Mouse (Mus musculus): Measurements from ENCODE around the gene Kidins220. TPM values are rescaled to one million over a fixed set of nuclear protein-coding genes. Genes with fewer than 3 reads are reported as not detected.

Gene Kidins220
- polyA plus RNA-seq, 1 experiment from 2014 or later: 89.0 TPM

DNA sequence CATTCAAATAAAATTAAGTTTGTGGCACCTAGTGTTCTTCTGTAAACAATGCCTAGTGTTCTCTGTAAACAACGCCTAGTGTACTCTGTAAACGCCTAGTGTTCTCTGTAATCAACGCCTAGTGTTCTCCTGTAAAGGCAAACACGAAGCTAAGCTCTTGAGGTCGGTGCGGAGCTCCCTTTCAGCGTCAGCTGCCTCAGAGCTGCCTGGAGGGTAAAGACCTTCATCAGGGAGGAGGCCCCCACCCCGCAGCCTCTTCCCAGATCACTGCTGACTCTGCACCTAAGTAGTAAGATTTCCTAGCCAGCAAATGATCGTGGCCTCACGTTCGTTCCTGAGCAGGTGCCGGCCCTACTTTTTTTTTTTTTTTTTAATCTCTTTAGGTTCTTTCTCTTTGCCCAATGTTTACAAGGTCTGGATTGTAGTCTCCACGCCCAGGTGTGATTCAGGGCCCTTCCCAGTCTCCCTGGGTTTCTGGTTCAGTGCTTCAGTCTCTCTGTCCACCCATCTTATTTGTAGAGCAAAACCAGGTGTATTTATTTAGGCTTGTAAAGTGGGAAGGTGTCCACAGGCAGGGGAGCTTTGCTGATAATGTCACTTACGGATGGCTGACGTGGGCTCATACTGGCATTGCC, 37.1 kb downstream of the Kidins220 start:
- H3K36me3 ChIP-seq: peaks cover 84% of the 10 kb centered on the region
- no peak overlapping the region for H3K9ac ChIP-seq (replicated peaks)
- WGBS: 77% methylated on average over 15 of the region's 15 CpGs
- H3K4me3 ChIP-seq: no peak overlapping the region
- no peaks in the 10 kb centered on the region for H3K27me3 ChIP-seq
- H3K27ac ChIP-seq (replicated peaks): no peak overlapping the region
- no peaks in the 10 kb centered on the region for H3K9me3 ChIP-seq
- H3K4me2 ChIP-seq (replicated peaks): no peak overlapping the region
- ATAC-seq (ENCODE audit: low FRiP score, low read depth): no peak
- no peaks in the 10 kb centered on the region for H3K4me1 ChIP-seq

GRCm38 (mm10) chr12:25012555-25013540, 38.1 kb downstream of the Kidins220 start:
- Histone ChIP-seq H3K9me3 (no peaks in the 10 kb centered on the region), H3K27ac (replicated peaks) (no peak overlapping the region), H3K36me3 (peaks cover 84% of the 10 kb centered on the region), H3K9ac (replicated peaks) (no peak overlapping the region), H3K27me3 (no peaks in the 10 kb centered on the region), H3K4me1 (no peaks in the 10 kb centered on the region), H3K4me3 (no peak overlapping the region), H3K4me2 (replicated peaks) (no peak overlapping the region)
- WGBS: 93% methylated on average over 13 of the region's 13 CpGs
- no peak for ATAC-seq (ENCODE audit: low FRiP score, low read depth)

DNA sequence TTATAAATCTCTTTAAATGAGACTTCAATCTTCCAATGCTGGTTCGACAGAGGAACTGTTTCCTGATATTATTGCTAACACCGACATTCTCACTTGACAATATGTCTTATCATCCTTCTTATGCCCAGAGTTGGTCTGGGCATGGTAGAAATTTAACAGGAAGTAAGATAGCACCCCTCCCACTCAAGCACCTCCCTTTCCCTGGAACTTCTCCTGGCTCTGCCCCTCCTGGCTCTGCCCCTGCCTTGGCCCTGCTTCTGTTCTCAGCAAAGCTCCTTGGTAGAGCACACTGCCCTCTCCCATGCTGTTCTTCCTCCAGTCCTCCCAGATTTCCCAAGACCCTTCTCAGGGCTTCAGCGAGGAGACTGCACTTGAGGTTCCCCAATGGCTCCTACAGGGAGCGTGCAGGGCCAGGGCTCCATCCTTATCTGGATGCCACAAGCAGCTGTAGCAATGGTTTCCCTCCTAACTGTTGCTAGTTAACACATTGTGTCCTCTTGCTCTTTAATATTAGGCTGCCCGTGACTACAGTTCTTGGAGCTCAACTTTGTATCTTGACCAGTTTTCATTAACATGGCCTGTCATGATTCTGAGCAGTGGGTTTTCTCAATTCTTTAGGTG, 39.7 kb downstream of the Kidins220 start:
- peaks cover 88% of the 10 kb centered on the region for H3K36me3 ChIP-seq
- no peaks in the 10 kb centered on the region for H3K9me3 ChIP-seq
- WGBS: 94% methylated on average over 5 of the region's 5 CpGs

DNA sequence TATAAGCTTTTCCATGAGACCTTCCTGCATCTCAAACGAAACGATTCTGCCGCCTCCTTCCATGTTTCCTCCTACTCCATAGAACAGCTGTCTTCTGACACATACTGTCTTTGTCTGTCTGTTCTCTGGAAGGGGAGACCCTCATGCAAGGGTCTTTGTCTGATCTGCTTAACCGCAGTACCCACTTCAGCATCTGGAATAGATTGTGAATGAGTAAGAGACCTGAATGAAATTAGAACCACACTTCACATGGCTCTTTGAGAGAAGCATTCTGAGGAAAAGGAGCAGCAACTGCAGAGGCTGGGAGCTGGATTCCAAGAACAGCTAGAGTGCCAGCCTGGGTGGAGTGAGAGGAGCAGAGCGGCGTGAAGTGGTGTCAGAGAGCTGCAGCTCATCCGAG, 40.2 kb downstream of the Kidins220 start:
- no peak overlapping the region for H3K9ac ChIP-seq (replicated peaks)
- no peak overlapping the region for H3K27ac ChIP-seq (replicated peaks)
- no peaks in the 10 kb centered on the region for H3K27me3 ChIP-seq
- WGBS: 93% methylated on average over 7 of the region's 7 CpGs
- no peak for ATAC-seq (ENCODE audit: low FRiP score, low read depth)
- H3K36me3 ChIP-seq: peaks cover 86% of the 10 kb centered on the region
- H3K4me3 ChIP-seq: no peak overlapping the region
- H3K9me3 ChIP-seq: no peaks in the 10 kb centered on the region
- no peaks in the 10 kb centered on the region for H3K4me1 ChIP-seq
- H3K4me2 ChIP-seq (replicated peaks): no peak overlapping the region

More for the DNA sequence above, 39.7 kb downstream of the Kidins220 start:
- Histone ChIP-seq H3K27me3 (no peaks in the 10 kb centered on the region), H3K4me1 (no peaks in the 10 kb centered on the region), H3K4me2 (replicated peaks) (no peak overlapping the region), H3K4me3 (no peak overlapping the region), H3K27ac (replicated peaks) (no peak overlapping the region), H3K9ac (replicated peaks) (no peak overlapping the region)
- no peak for ATAC-seq (ENCODE audit: low FRiP score, low read depth)

DNA sequence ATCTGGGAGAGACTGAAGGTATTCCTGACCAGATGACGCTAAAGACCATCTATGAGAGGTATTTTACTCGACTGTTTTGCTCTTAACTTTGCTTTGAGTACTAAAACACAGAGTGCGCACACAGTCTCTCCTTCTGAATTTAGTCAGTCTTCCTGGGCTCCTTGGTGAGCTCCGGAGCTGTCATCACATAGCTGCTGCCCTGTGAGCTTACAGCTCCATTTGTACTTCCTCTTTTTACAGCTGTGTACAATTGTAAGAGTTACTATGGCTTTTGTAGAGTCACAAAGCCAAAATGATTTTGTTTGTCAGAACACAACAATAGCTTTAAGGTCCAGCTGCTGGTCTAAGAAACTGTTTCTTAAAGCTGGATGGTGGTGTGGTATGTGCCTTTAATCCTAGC, 42.3 kb downstream of the Kidins220 start:
- Histone ChIP-seq H3K4me3 (no peak overlapping the region), H3K36me3 (peaks cover 71% of the 10 kb centered on the region), H3K4me1 (no peaks in the 10 kb centered on the region), H3K4me2 (replicated peaks) (no peak overlapping the region), H3K27me3 (no peaks in the 10 kb centered on the region), H3K27ac (replicated peaks) (no peak overlapping the region), H3K9me3 (no peaks in the 10 kb centered on the region), H3K9ac (replicated peaks) (no peak overlapping the region)
- WGBS: 92% methylated on average over 4 of the region's 4 CpGs
- ATAC-seq (ENCODE audit: low FRiP score, low read depth): no peak

DNA sequence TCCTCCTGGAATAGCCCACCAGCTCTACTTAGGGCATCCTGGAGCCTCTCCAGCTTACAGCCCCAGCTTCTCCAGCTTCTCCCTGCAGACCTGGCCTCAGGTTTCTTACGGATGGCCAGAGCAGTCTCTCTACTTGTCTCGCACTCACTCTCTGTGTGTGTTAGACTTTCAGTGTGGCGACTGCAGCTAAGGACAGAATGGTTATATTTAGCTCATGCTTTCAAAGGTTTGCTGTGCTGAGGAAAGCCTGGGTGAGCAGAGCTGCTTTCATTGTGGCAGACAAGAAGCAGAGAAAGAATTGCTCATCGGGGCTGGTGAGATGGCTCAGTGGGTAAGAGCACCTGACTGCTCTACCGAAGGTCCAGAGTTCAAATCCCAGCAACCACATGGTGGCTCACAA, 46.3 kb downstream of the Kidins220 start:
- Histone ChIP-seq H3K9ac (replicated peaks) (no peak overlapping the region), H3K27ac (replicated peaks) (no peak overlapping the region), H3K27me3 (no peaks in the 10 kb centered on the region), H3K9me3 (no peaks in the 10 kb centered on the region), H3K4me3 (no peak overlapping the region), H3K4me2 (replicated peaks) (no peak overlapping the region), H3K36me3 (peaks cover 35% of the 10 kb centered on the region), H3K4me1 (no peaks in the 10 kb centered on the region)
- 94% methylated on average over 5 of the region's 5 CpGs for WGBS
- no peak for ATAC-seq (ENCODE audit: low FRiP score, low read depth)

- no peak overlapping the region for H3K4me3 ChIP-seq
- no peaks in the 10 kb centered on the region for H3K4me1 ChIP-seq
- no peak overlapping the region for H3K4me2 ChIP-seq (replicated peaks)
- H3K9ac ChIP-seq (replicated peaks): no peak overlapping the region
- H3K27me3 ChIP-seq: no peaks in the 10 kb centered on the region
- no peaks in the 10 kb centered on the region for H3K9me3 ChIP-seq
- H3K27ac ChIP-seq (replicated peaks): no peak overlapping the region
- no peak for ATAC-seq (ENCODE audit: low FRiP score, low read depth)
- WGBS: 67% methylated on average over 9 of the region's 9 CpGs
- peaks cover 6% of the 10 kb centered on the region; the same call in 1 of the 2 replicates for H3K36me3 ChIP-seq
Observed at GRCm38 (mm10) chr12:25024862-25025545, 50.3 kb downstream of the Kidins220 start.

DNA sequence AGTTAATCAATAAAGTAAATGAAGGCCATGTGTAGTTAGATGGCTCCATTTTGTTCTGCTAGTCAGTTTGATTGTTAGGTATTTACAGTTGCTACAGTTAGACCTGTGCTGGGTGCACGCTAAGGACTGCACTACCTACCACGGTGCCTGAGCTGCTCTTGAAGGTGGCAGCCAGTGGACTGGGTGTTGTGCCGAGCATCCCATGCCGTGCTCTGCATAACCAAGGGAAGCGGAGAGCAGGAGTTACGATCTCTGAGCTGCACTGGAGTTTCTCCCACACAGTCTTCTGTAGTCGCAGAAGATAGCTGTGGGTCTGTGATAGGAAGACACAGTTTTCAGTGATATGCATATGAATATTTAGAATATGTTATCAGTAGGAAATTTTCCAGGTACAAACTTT, 51.6 kb downstream of the Kidins220 start:
- ATAC-seq (ENCODE audit: low FRiP score, low read depth): no peak
- H3K27me3 ChIP-seq: peaks cover 7% of the 10 kb centered on the region; the same call in 1 of the 2 replicates
- no peak overlapping the region for H3K27ac ChIP-seq (replicated peaks)
- H3K4me2 ChIP-seq (replicated peaks): no peak overlapping the region
- no peaks in the 10 kb centered on the region for H3K9me3 ChIP-seq
- 91% methylated on average over 7 of the region's 7 CpGs for WGBS
- H3K9ac ChIP-seq (replicated peaks): no peak overlapping the region
- H3K4me3 ChIP-seq: no peak overlapping the region
- no peaks in the 10 kb centered on the region for H3K4me1 ChIP-seq
- 0 out of 2 replicates have a peak, but pooled peaks cover 7% of the 10 kb centered on the region for H3K36me3 ChIP-seq

DNA sequence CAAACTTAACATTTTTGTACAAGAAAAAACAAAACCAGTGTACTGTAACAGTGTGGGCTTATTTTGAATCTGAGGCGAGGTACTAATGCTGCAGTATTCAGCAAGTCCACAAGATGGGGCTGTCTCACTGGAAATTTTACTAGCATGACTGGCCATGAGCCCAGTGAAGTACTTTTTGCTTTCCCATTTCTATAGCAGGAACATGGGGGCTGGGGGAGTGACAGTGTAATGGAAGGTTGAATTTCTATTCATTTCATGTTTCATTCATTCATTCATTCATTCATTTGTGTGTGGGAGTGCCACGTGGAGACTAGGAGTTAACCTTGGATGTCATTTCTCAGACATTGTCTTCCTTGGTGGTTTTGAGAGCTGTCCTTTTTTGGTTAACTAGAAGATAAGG, 52.7 kb downstream of the Kidins220 start:
- no peak for ATAC-seq (ENCODE audit: low FRiP score, low read depth)
- H3K4me3 ChIP-seq: no peak overlapping the region
- no peaks in the 10 kb centered on the region for H3K4me1 ChIP-seq
- no peak overlapping the region for H3K9ac ChIP-seq (replicated peaks)
- WGBS: 25% methylated on average over 2 of the region's 2 CpGs
- peaks cover 7% of the 10 kb centered on the region; the same call in 1 of the 2 replicates for H3K27me3 ChIP-seq
- no peak overlapping the region for H3K27ac ChIP-seq (replicated peaks)
- H3K9me3 ChIP-seq: no peaks in the 10 kb centered on the region
- H3K36me3 ChIP-seq: 0 out of 2 replicates have a peak, but pooled peaks cover 7% of the 10 kb centered on the region
- no peak overlapping the region for H3K4me2 ChIP-seq (replicated peaks)

GRCm38 (mm10) chr12:25033662-25034337, 59.1 kb downstream of the Kidins220 start:
- Histone ChIP-seq H3K4me2 (replicated peaks) (peak overlapping the region; percentile 14), H3K4me3 (no peak overlapping the region), H3K9me3 (no peaks in the 10 kb centered on the region), H3K4me1 (peaks cover 17% of the 10 kb centered on the region), H3K36me3 (peaks cover 19% of the 10 kb centered on the region), H3K27ac (replicated peaks) (peak overlapping the region; percentile 71), H3K27me3 (peaks cover 7% of the 10 kb centered on the region; the same call in 1 of the 2 replicates), H3K9ac (replicated peaks) (no peak overlapping the region)
- 12% methylated on average over 9 of the region's 9 CpGs for WGBS
- ATAC-seq (ENCODE audit: low FRiP score, low read depth): peak; percentile 89

DNA sequence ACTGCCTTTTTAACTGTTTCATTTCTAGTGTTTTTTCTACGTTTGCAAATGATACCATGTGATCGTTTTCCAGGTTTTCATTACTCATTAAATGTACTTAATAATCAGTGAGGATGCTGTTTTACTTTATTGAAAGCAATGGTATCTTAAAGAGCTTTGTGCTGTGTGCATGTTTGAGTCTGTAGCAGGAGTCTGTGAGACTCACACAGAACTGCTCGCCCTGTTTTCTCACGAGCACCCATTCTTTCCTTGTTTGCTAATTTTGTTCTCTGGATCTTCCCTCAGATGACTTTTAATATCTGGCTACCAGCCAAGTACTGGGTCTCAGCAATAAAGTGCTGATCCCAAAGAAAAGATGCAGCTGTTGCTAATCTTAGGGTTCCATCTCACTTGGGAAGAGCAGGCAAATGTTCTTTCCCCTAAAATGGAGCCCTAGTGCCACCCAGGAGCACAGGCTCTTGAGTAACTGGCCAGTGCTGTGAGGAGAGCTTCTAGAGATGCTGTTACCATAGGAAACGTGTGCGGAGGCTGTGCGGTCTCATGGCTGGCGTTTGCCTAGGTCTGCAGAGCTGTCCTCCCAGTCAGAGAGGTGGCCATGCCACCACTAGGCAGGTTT, 59.7 kb downstream of the Kidins220 start:
- H3K27me3 ChIP-seq: peaks cover 7% of the 10 kb centered on the region; the same call in 1 of the 2 replicates
- H3K4me1 ChIP-seq: peaks cover 17% of the 10 kb centered on the region
- H3K9ac ChIP-seq (replicated peaks): no peak overlapping the region
- H3K4me3 ChIP-seq: no peak overlapping the region
- ATAC-seq (ENCODE audit: low FRiP score, low read depth): peak; percentile 68
- H3K4me2 ChIP-seq (replicated peaks): peak overlapping the region; percentile 14
- peaks cover 19% of the 10 kb centered on the region for H3K36me3 ChIP-seq
- peak overlapping the region; percentile 71 for H3K27ac ChIP-seq (replicated peaks)
- no peaks in the 10 kb centered on the region for H3K9me3 ChIP-seq
- 46% methylated on average over 8 of the region's 8 CpGs for WGBS
